Mouse (Mus musculus) liver, postnatal 0 days (tissue): ENCODE measurements around the gene Ddi1.

ENCODE experiments used
- CTCF ChIP-seq: sonication (generic); IDR thresholded peaks from 2 replicates; pipeline ENCODE4 v1.5.1; 2016; ENCODE audit warnings: antibody characterized with exemption, low read depth
- EP300 ChIP-seq: IDR thresholded peaks from 2 replicates; pipeline ENCODE4 v1.6.1; 2016; ENCODE audit warnings: antibody characterized with exemption, low read depth, mild to moderate bottlenecking

- TF ChIP-seq EP300 (no peak), CTCF (no peak)
Measured at GRCm38 (mm10) chr9:6217505-6217904, 52.1 kb downstream of the Ddi1 start.
